Comparison of ENCODE assay signal across 14 mouse cellular contexts in the genomic region with DNA sequence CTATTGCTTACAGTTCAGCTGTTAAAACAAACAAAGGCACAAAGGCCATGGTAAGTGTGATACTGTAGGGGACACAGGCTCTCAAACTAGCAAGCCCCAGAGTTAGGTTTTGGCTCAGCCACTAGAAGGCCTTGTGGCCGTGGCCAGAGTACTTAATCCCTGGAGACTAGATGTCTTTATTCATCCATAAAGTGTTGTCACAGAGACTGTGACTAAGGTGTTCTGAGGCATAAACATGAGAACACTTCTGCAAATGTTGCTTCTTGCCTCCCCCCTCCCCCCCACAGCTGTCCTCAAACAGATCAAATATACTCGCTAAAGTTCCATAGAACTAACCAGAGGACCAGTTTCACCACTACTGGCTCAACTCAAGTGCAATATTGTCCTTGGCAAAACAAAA.
"Had no signal": no experiment of that assay in that cellular context is flagged by ENCODE, and none has a peak within 500 bp of the region (broad histone marks: within the 10 kb centered on the region; RNA-seq: fewer than 3 reads in every experiment).

No protein-coding gene starts in this region.

- DNase-seq: kidney, adult 8-10 months; kidney, postnatal 25 days; lung, embryonic 14.5 days; lung, postnatal 10 days; right cerebral cortex, postnatal 14 days had no signal

- H3K27ac ChIP-seq: left cerebral cortex, adult 2 months; limb, embryonic 10.5 days; liver, embryonic 15.5 days; macrophage; midbrain, embryonic 15.5 days; stomach, postnatal 0 days had no signal

- H3K4me2 ChIP-seq: liver, embryonic 11.5 days; liver, embryonic 15.5 days; lung, embryonic 14.5 days; midbrain, embryonic 11.5 days; midbrain, embryonic 15.5 days had no signal

- H3K4me3 ChIP-seq: left cerebral cortex, adult 2 months; limb, embryonic 10.5 days; liver, embryonic 15.5 days; megakaryocyte, embryonic 14.5 days; midbrain, embryonic 15.5 days had no signal

- H3K9me3 ChIP-seq: limb, embryonic 10.5 days; liver, embryonic 15.5 days; megakaryocyte, embryonic 14.5 days; midbrain, embryonic 15.5 days had no signal

- H3K9ac ChIP-seq: liver, embryonic 15.5 days; lung, embryonic 14.5 days; midbrain, embryonic 15.5 days had no signal

- H3K36me3 ChIP-seq: limb, embryonic 10.5 days; liver, embryonic 15.5 days; midbrain, embryonic 15.5 days had no signal
